Mouse (Mus musculus): ENCODE data around the gene Clip3. TPM values are rescaled to one million over a fixed set of nuclear protein-coding genes. Genes with fewer than 3 reads are reported as not detected.

The Clip3 gene
- polyA plus RNA-seq, 1 experiment from 2014 or later = 52.5 TPM

DNA sequence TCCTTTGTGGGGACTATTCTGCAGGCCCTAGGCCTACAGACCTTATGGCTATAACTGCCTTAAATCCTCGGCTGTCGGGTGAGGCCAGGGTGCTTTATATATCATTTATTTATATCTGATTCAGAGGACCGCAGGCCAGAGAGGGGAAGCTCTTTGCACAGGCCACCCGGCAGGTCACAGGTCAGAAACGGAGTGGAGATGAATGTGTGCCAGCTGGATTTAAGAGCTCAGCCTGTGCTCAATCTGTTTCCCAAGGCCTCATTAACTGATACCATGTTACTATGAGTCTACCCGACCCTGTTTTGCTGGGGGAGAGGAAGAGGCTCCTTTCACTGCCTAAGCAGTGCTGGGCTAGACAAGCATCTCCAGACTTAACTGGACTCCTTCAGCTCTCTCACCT lies 17.1 kb upstream of the Clip3 start:
- H3K36me3 ChIP-seq (replicated peaks; ENCODE audit: control insufficient read depth, insufficient read depth, low read depth, low read length) = no peaks in the 10 kb centered on the region
- no peaks in the 10 kb centered on the region for H3K4me1 ChIP-seq (ENCODE audit: control insufficient read depth, insufficient read depth, low read length)
- no peak for DNase-seq (ENCODE audit: low spot score)
- H3K4me2 ChIP-seq (ENCODE audit: low read depth, low read length) = no peak overlapping the region
- 81% methylated on average over 6 of the region's 6 CpGs for WGBS
- H3K9me3 ChIP-seq (replicated peaks; ENCODE audit: control insufficient read depth, low read length) = no peaks in the 10 kb centered on the region
- no peaks in the 10 kb centered on the region for H3K27me3 ChIP-seq (ENCODE audit: control insufficient read depth, insufficient read depth, low read length)
- ATAC-seq (replicated peaks; ENCODE audit: insufficient number of reproducible peaks, low FRiP score, low TSS enrichment, low read depth) = no peak
- H3K27ac ChIP-seq (replicated peaks; ENCODE audit: low read depth, low read length) = no peak overlapping the region
- no peak overlapping the region for H3K4me3 ChIP-seq (ENCODE audit: low read depth, low read length)
- H3K9ac ChIP-seq (replicated peaks; ENCODE audit: low read length) = no peak overlapping the region

DNA sequence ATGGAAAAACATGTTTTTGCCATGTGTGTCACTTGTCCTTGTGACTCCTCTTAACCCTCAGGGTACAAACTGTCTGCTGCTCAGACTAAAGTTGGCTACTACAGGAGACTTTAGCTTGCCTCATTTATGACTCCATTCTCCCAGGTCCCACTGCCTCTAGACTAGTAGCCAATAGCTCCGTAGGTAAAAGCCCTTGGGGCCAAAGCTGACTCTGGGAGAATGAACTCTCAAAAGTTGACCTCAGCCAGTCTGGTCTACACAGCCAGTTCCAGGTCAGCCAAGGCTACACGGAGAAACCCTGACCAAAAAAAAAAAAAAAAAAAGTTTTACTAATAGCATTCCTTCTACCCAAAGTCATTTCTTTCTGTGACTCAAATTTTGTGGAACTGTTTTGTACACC lies 12.6 kb upstream of the Clip3 start:
- Histone ChIP-seq H3K27me3 (ENCODE audit: control insufficient read depth, insufficient read depth, low read length) (no peaks in the 10 kb centered on the region), H3K4me3 (ENCODE audit: low read depth, low read length) (no peak overlapping the region), H3K9ac (replicated peaks; ENCODE audit: low read length) (no peak overlapping the region), H3K36me3 (replicated peaks; ENCODE audit: control insufficient read depth, insufficient read depth, low read depth, low read length) (no peaks in the 10 kb centered on the region), H3K4me1 (ENCODE audit: control insufficient read depth, insufficient read depth, low read length) (no peaks in the 10 kb centered on the region), H3K4me2 (ENCODE audit: low read depth, low read length) (no peak overlapping the region; the same call in 1 of the 2 replicates), H3K9me3 (replicated peaks; ENCODE audit: control insufficient read depth, low read length) (no peaks in the 10 kb centered on the region), H3K27ac (replicated peaks; ENCODE audit: low read depth, low read length) (no peak overlapping the region)
- WGBS = 57% methylated on average over 2 of the region's 2 CpGs
- ATAC-seq (replicated peaks; ENCODE audit: insufficient number of reproducible peaks, low FRiP score, low TSS enrichment, low read depth) (no peak), DNase-seq (ENCODE audit: low spot score) (no peak)

DNA sequence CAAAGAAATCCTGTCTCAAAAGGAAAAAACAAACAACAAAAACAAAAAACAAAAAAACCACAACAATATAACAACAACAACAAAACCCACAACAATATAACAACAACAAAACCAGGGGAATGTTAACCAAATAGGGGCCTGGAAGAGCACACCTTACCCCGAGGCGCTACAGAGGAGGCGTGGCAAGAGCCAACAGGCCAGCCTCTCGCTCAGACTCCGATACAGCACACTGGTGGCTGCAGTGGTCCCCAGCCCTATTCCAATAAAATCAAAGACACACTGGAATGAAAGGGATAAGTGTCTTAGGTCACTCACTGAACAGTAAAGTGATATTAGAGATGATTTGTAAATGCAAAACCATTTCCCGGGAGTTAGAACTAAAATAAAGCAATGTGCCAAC lies 12.0 kb upstream of the Clip3 start:
- WGBS = under 1% methylated on average over 6 of the region's 6 CpGs
- no peaks in the 10 kb centered on the region for H3K36me3 ChIP-seq (replicated peaks; ENCODE audit: control insufficient read depth, insufficient read depth, low read depth, low read length)
- H3K27me3 ChIP-seq (ENCODE audit: control insufficient read depth, insufficient read depth, low read length) = no peaks in the 10 kb centered on the region
- peak overlapping the region; percentile 60 for H3K9ac ChIP-seq (replicated peaks; ENCODE audit: low read length)
- H3K27ac ChIP-seq (replicated peaks; ENCODE audit: low read depth, low read length) = peak overlapping the region; percentile 90; the same call in 1 of the 2 replicates
- no peaks in the 10 kb centered on the region for H3K9me3 ChIP-seq (replicated peaks; ENCODE audit: control insufficient read depth, low read length)
- peak; percentile 49; the same call in 1 of the 2 replicates for ATAC-seq (replicated peaks; ENCODE audit: insufficient number of reproducible peaks, low FRiP score, low TSS enrichment, low read depth)
- no peaks in the 10 kb centered on the region for H3K4me1 ChIP-seq (ENCODE audit: control insufficient read depth, insufficient read depth, low read length)
- peak overlapping the region; percentile 65 for H3K4me3 ChIP-seq (ENCODE audit: low read depth, low read length)
- H3K4me2 ChIP-seq (ENCODE audit: low read depth, low read length) = peak overlapping the region; percentile 80
- DNase-seq (ENCODE audit: low spot score) = peak; percentile 46

DNA sequence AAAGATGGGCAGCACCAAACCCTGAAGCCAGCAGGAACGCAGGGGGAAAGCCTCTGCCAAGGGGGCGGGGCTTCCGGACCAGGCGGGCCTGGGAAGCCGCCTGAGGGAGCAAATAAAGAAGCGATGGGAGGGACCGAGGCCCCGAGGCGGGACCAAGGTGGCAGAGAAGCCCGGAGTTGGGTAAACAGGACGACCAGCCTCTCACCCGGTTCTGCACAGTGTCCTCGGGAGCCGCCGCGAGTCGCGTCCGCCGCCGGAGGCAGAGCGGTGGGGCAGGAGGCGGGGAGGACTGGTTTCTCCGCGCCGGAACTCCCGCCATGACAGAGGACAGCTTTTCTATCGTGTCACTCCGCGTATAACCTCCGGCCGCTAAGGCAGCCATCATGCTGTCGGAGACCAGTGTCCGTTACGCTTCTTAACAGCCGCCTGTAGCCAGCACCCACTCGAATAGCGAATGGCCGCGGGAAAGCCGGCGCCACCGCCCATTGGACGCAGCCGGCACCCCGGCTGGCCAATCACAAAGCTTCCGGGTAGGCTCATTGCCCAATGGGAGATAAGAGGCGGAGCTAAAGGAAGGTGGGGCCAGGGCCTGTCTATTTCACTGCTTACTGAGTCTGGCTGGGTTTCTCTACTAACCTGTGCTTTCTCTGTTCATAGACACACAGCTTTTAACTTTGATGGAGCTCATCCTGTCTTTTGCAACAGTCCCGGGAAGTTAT lies 11.4 kb upstream of the Clip3 start, which contains the start of the genes Thap8 and Wdr62:
Gene Thap8 (plus strand): TSS at position 144 of the 719 bp plus-strand sequence.
Gene Wdr62 (minus strand): TSS at position 469 of the 719 bp plus-strand sequence.
- WGBS = under 1% methylated on average over 49 of the region's 49 CpGs
- ATAC-seq (replicated peaks; ENCODE audit: insufficient number of reproducible peaks, low FRiP score, low TSS enrichment, low read depth) (peak; percentile 91), DNase-seq (ENCODE audit: low spot score) (peak; percentile 95)

DNA sequence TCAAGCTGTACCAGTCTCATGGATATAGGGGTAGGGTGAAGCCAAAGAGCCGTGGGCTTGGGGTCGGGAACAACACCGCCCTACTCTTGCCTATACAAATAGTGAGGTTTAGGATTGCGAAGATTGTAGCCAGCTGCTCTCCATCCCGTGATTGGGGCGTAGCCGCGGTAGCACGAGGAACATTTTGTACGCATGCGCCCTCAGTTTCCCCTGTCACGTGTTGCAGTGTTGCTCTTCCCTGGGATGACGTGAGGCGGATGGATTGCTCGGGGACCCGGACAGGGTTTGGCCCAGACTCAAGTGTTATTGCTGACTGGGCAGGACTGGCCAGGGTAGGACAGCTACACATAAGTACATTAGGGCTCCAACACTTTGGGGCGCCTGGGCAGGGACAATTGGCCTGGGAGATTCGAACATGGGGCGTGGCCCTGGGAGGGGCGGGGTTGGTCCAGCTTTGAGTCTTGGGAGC lies 10.8 kb upstream of the Clip3 start:
- Histone ChIP-seq H3K36me3 (replicated peaks; ENCODE audit: control insufficient read depth, insufficient read depth, low read depth, low read length) (no peaks in the 10 kb centered on the region), H3K27me3 (ENCODE audit: control insufficient read depth, insufficient read depth, low read length) (no peaks in the 10 kb centered on the region), H3K4me1 (ENCODE audit: control insufficient read depth, insufficient read depth, low read length) (no peaks in the 10 kb centered on the region), H3K4me2 (ENCODE audit: low read depth, low read length) (peak overlapping the region; percentile 80), H3K27ac (replicated peaks; ENCODE audit: low read depth, low read length) (peak overlapping the region; percentile 90), H3K9ac (replicated peaks; ENCODE audit: low read length) (peak overlapping the region; percentile 53), H3K9me3 (replicated peaks; ENCODE audit: control insufficient read depth, low read length) (no peaks in the 10 kb centered on the region), H3K4me3 (ENCODE audit: low read depth, low read length) (peak overlapping the region; percentile 65)
- DNase-seq (ENCODE audit: low spot score) = peak; percentile 92
- peak; percentile 80 for ATAC-seq (replicated peaks; ENCODE audit: insufficient number of reproducible peaks, low FRiP score, low TSS enrichment, low read depth)
- under 1% methylated on average over 20 of the region's 20 CpGs for WGBS

More for the DNA sequence above, 11.4 kb upstream of the Clip3 start, which contains the start of the genes Thap8 and Wdr62:
- Histone ChIP-seq H3K27me3 (ENCODE audit: control insufficient read depth, insufficient read depth, low read length) (no peaks in the 10 kb centered on the region), H3K36me3 (replicated peaks; ENCODE audit: control insufficient read depth, insufficient read depth, low read depth, low read length) (no peaks in the 10 kb centered on the region), H3K9ac (replicated peaks; ENCODE audit: low read length) (peak within 1 kb of the TSS; percentile 60), H3K4me1 (ENCODE audit: control insufficient read depth, insufficient read depth, low read length) (no peaks in the 10 kb centered on the region), H3K9me3 (replicated peaks; ENCODE audit: control insufficient read depth, low read length) (no peaks in the 10 kb centered on the region), H3K27ac (replicated peaks; ENCODE audit: low read depth, low read length) (peak within 1 kb of the TSS; percentile 90), H3K4me3 (ENCODE audit: low read depth, low read length) (peak within 1 kb of the TSS; percentile 65), H3K4me2 (ENCODE audit: low read depth, low read length) (peak within 1 kb of the TSS; percentile 80)

DNA sequence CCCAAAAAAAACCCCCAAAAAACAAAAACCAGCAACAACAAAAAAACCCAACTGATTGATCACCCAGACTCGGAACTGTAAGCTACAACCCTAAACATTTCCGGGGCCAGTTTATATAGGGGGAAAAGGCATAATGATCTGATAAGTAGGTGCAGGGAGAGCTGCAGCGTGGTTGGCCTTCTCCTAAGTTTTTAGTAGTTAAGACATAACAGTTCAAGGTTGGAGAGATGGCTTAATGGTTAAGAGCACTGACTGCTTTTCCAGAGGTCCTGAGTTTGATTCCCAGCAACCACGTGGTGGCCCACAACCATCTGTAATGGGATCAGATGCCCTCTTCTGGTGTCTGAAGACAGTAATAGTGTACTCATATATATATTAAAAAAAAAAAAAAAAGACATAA lies 10.0 kb upstream of the Clip3 start:
- Histone ChIP-seq H3K4me2 (ENCODE audit: low read depth, low read length) (no peak overlapping the region; the same call in 1 of the 2 replicates), H3K27ac (replicated peaks; ENCODE audit: low read depth, low read length) (no peak overlapping the region)

DNA sequence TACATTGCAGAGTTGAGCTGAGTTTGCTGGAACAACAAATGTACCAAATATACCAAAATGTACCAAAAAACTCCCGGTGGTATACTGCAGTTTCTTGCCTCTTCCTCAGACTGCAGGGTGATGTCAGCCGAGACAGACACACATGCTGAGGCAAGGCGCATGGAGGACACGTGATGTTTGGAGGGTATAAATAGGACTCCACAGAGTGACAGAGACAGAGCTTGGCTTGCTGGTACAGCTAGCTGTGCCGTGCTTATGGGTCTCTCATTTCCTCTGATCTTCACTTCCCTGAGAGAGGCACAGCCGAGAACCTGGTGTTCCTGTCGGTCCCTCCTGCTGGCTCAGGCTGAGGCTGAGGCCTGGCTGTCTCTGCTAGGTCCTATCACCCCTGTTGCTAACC lies 8.8 kb upstream of the Clip3 start:
- Histone ChIP-seq H3K27me3 (ENCODE audit: control insufficient read depth, insufficient read depth, low read length) (no peaks in the 10 kb centered on the region), H3K9me3 (replicated peaks; ENCODE audit: control insufficient read depth, low read length) (no peaks in the 10 kb centered on the region), H3K4me1 (ENCODE audit: control insufficient read depth, insufficient read depth, low read length) (no peaks in the 10 kb centered on the region), H3K4me3 (ENCODE audit: low read depth, low read length) (no peak overlapping the region), H3K27ac (replicated peaks; ENCODE audit: low read depth, low read length) (no peak overlapping the region), H3K4me2 (ENCODE audit: low read depth, low read length) (no peak overlapping the region), H3K36me3 (replicated peaks; ENCODE audit: control insufficient read depth, insufficient read depth, low read depth, low read length) (no peaks in the 10 kb centered on the region), H3K9ac (replicated peaks; ENCODE audit: low read length) (no peak overlapping the region)
- no peak for DNase-seq (ENCODE audit: low spot score)
- no peak for ATAC-seq (replicated peaks; ENCODE audit: insufficient number of reproducible peaks, low FRiP score, low TSS enrichment, low read depth)
- whole genome bisulfite sequencing = 72% methylated on average over 7 of the region's 7 CpGs

More for the DNA sequence above, 10.0 kb upstream of the Clip3 start:
- Histone ChIP-seq H3K4me1 (ENCODE audit: control insufficient read depth, insufficient read depth, low read length) (no peaks in the 10 kb centered on the region), H3K9me3 (replicated peaks; ENCODE audit: control insufficient read depth, low read length) (no peaks in the 10 kb centered on the region), H3K4me3 (ENCODE audit: low read depth, low read length) (no peak overlapping the region), H3K9ac (replicated peaks; ENCODE audit: low read length) (no peak overlapping the region), H3K36me3 (replicated peaks; ENCODE audit: control insufficient read depth, insufficient read depth, low read depth, low read length) (no peaks in the 10 kb centered on the region), H3K27me3 (ENCODE audit: control insufficient read depth, insufficient read depth, low read length) (no peaks in the 10 kb centered on the region)
- ATAC-seq (replicated peaks; ENCODE audit: insufficient number of reproducible peaks, low FRiP score, low TSS enrichment, low read depth) = no peak
- 71% methylated on average over 4 of the region's 4 CpGs for WGBS
- DNase-seq (ENCODE audit: low spot score) = no peak

DNA sequence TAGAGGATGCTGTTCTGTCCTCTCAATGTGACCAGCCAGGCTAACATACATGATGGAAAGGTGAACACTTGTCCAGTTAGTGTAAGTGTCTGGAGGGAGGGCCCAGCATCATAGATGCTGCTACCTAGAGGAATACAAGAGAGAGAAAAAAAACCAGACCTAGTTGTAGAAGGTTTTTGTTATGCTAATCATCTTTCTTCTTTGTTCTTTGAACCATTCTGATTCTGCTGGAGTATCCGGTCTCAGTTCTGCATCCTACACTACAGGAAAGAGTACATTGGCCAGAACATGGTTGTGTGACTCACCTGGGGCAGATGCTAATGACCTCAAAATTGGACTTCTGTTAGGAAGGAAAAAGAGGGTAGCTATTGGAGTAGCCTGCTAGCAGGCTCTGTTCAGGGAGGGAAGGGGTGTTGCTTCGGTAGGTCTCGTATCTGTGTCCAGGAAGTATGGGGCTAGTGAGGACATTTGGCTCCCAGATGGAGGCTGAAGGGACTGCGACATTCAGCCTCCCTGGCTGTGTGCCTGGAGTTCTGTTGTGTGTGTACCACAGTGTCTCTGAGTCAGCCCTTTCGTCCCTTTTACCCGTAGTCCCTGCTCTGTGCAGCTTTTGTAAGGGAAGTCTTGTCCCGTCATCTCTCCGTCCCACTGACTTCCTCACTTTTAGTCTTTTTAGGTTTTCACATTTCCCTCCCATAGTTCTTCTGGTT lies 4.7 kb upstream of the Clip3 start:
- DNase-seq (ENCODE audit: low spot score) = no peak
- Histone ChIP-seq H3K36me3 (replicated peaks; ENCODE audit: control insufficient read depth, insufficient read depth, low read depth, low read length) (no peaks in the 10 kb centered on the region), H3K4me3 (ENCODE audit: low read depth, low read length) (no peak overlapping the region), H3K4me1 (ENCODE audit: control insufficient read depth, insufficient read depth, low read length) (no peaks in the 10 kb centered on the region; the same call in 1 of the 2 replicates), H3K27me3 (ENCODE audit: control insufficient read depth, insufficient read depth, low read length) (no peaks in the 10 kb centered on the region), H3K4me2 (ENCODE audit: low read depth, low read length) (no peak overlapping the region), H3K27ac (replicated peaks; ENCODE audit: low read depth, low read length) (no peak overlapping the region), H3K9ac (replicated peaks; ENCODE audit: low read length) (no peak overlapping the region), H3K9me3 (replicated peaks; ENCODE audit: control insufficient read depth, low read length) (no peaks in the 10 kb centered on the region)
- WGBS = 71% methylated on average over 8 of the region's 8 CpGs
- no peak for ATAC-seq (replicated peaks; ENCODE audit: insufficient number of reproducible peaks, low FRiP score, low TSS enrichment, low read depth)

All from embryonic facial prominence, embryonic 11.5 days (tissue).